Mouse (Mus musculus) E14TG2a.4 (cell line): ENCODE measurements around the gene Ppp2r5c.

ENCODE experiments used
- CTCF ChIP-seq: conservative IDR thresholded peaks from 2 replicates; pipeline ENCODE4 v1.5.1; 2014; ENCODE audit warnings: low read length
- NANOG ChIP-seq: IDR thresholded peaks from 2 replicates; pipeline ENCODE4 v1.6.1; 2014; ENCODE audit warnings: borderline replicate concordance, low read length, mixed read lengths
- POU5F1 ChIP-seq: IDR thresholded peaks from 2 replicates; pipeline ENCODE4 v1.6.1; 2014; ENCODE audit warnings: low read length, borderline replicate concordance

DNA sequence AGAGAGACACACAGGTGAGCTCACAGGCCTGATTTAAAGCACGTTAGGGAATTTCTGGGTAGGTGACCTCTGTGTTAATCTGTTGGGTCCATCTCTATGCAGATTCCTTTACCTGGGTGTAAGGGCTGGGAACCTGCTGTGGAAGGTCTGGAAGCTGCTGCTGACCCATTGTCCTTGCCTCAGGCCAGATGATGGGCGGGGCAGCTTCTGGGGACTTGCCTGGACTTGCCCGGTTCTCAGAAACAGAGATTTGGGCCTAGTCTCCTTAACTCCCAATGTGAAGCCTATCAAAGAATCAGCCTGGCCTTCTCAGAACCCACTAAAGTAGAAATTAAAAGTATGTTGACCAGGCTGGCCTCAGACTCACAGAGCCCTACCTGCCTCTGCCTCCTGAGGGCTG, 25.3 kb downstream of the Ppp2r5c start:
- TF ChIP-seq CTCF (no peak), POU5F1 (no peak), NANOG (no peak)
